Mouse (Mus musculus): ENCODE data around the gene Cyp4a31. TPM values are rescaled to one million over a fixed set of nuclear protein-coding genes. Genes with fewer than 3 reads are reported as not detected.
"Not testable (repeated sequence)": the region's sequence is repeated elsewhere in the genome, so short reads cannot be mapped to it uniquely, and the experiment has no call there.

Cyp4a31 gene
- total RNA-seq (2021), result not detected
- long read RNA-seq, experiment 1, result 0 reads
- long read RNA-seq, experiment 2, result 0 reads

DNA sequence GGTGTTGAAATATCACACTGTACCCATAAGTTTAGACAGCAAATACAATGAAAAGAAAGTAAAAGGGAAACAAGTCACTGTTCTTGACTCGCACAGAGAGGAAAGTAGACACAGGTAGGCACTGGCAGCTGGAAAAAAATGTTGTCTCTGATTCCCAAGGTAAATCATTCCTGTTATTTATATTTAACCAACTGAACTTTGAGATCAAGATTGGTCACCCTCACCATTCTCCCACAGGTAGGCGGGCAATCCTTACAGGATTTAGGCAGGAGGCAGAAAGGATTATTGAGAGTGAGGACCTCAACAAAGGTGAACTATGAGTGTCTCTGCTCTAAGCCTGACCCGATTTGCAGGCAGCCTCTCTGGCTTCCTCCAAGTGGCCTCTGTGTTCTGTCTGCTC lies at the start of gene Cyp4a31:
TSS of gene Cyp4a31 (plus strand) at position 249 of the 400 bp plus-strand sequence.
- DNase-seq, result no peak

DNA sequence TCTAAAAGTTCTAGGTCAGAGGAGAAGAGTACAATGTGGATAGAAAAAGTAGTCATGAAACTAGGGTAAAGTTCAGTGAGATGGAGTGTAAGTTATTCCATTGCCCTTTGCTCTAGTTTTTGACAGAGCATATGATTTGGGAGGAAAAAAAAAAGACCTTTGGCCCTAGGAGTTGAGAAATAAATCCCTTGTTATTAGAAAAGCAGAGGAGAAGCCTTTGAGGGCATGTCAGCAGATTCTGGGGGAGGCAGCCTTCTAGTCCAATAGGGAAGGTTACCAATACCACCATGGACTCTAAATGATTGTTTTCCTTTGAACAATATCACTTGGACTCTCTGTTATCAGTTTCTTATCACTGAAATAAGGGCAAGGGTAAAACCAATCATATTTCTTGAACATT lies 49.5 kb upstream of the Cyp4a31 start:
- DNase-seq, result not testable (repeated sequence)

DNA sequence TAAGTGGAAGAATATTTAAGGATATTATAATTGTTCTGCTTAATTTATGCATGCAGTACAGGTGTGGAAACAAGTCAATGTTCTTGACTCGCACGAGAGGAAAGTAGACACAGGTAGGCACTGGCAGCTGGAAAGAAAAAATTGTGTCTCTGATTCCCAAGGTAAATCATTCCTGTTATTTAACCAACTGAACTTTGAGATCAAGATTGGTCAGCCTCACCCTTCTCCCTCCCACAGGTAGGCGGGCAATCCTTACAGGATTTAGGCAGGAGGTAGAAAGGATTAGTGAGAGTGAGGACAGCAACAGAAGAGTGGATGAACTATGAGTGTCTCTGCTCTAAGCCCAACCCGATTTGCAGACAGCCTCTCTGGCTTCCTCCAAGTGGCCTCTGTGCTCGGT lies 45.4 kb upstream of the Cyp4a31 start, which contains the start of gene Cyp4a10:
TSS of gene Cyp4a10 (plus strand) at position 265 of the 400 bp plus-strand sequence.
- not testable (repeated sequence) for DNase-seq

DNA sequence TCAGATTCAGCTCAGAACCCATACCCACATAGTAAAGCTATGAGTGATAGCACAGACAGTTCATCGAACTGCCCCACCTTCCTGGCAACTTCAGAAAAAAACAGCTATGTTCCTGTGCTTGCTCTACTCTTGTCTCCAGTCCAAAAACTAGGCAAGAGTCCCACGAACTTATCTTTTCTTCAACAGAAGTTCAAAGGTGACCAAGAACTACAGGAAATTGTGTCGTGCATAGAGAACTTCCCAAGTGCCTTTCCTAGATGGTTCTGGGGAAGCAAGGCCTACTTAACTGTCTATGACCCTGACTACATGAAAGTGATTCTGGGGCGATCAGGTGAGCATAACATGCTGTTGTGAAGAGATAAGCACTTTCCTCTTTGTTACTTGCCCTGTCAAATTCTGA lies 44.0 kb upstream of the Cyp4a31 start:
- DNase-seq, result no peak

DNA sequence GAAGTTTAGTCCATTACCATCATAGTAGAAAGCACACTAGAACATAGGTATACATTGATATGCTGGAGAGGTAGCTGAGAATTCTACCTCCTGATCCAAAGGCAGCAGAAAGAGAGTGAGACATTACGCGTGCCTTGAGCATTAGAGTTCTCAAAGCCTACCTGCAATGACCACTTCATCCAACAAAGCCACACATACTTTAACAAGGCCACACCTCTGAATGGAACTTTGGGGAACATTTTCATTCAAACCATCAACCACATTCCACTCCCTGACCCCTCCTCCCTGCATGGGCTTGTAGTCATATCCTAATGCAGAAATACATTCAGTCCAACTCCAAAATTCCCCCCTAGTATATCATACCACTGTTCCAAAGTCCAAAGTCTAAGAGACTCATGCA lies 41.7 kb upstream of the Cyp4a31 start:
- DNase-seq, result no peak

DNA sequence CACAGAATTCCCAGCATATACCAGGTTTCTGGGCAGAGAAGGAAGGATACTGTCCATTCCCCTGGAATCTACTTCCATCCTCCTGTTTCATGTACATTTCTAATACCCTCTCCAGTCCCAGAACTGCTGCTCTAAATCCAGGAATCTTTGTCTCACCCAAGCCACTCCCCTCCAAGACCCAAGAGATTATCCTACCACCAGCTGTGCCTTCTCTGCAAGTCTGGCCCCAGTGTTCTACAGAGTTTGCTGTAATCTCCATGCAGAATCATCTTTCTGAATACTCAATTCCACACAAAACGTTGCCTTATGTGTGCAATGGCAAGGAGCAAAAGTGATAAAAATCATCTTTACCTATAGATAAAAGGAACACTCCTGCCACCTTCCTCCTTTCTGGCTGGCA lies 18.3 kb upstream of the Cyp4a31 start:
- DNase-seq, result no peak

DNA sequence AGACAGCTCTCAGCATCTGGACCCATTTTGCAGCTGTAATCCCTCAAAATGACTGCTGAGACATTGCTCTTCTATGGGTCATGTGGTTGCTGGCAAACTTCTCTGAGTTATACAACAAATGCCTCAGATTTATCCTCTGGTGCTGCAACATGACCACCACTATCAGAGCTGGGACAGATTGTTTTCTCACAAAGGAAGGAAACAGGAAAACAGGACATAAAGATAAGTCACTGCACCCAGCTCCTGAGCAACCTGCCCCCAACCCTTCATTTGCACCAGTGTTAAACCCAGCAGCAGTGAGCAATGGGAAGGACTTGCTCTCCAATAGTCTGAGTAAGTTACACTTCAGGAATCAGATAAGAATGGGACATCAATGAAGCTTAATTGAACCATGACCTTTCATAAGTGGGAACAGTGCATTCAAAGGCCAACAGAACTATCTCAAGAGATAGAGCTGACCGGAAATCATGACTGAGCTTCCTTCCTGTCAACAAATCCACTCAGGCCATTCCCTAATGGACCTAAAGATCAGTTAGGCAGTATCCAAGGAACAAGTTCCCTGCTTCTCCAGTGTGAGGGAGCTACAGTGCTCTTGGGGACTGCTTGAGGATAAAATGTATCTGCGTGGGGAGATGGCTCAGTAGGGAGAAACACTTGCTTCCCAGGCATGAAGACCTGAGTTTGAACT lies 17.2 kb upstream of the Cyp4a31 start:
- no peak for DNase-seq

DNA sequence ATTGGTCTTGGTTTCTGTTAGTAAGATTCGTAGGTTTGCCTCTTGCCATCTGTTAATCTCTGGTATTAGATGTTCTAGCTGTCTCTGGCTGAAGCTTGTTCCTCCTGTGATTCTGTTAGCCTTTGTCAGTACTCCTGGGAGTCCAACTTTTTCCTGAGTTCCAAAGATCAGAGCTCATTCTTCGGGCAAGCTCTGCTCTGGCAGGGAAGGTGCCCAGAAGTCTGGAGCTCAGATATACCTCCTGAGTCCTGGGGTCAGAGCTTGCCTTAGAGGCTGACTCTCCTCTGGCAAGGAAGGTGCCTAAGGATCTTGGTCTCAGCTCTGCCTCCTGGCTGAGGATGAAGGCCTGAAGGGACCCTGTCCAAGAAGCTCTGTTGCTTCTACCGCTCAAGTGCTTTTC lies 10.7 kb upstream of the Cyp4a31 start:
- no peak for DNase-seq

DNA sequence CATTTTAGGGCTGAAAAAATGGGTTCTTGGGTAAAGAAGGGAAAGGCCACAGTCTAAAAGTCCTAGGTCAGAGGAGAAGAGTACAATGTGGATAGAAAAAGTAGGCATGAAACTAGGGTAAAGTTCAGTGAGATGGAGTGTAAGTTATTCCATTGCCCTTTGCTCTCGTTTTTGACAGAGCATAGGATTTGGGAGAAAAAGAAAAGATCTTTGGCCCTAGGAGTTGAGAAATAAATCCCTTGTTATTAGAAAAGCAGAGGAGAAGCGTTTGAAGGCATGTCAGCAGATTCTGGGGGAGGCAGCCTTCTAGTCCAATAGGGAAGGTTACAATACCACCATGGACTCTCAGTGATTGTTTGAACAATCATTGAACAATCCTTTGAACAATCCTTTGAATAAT lies 7.9 kb upstream of the Cyp4a31 start:
- DNase-seq, result no peak

DNA sequence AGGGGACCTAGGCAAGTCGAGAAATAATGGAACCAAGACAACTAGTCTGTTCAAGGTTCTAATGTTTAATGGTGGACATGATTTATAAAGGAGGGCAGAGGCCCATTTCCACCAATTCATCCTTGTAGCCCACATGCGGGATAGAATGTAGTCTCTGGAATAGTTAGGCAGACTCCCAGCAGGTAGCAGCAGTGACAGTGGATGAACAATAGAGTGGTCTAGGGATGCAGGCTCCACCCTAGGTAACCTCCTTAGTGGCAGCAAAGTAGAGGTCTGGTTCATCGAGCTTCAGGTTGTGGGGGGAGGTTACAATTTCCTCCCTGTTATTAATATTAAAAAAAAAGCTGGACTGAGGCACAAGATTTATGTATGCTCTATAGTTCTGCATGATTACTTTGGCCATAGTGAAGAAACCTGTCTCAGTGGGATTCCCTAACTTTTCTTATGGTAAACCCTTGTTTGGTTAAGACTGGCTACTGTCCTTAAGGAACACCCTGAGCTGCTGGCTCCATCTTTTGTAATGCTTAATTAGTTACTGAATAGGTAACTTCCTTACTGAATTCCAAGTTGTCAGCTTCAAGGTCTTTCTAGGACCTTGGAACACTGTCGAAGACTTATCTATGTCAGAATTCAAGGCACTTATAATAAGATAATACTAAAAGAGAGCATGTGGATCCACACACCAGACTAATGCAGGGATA lies 5.4 kb upstream of the Cyp4a31 start:
- DNase-seq, result no peak

DNA sequence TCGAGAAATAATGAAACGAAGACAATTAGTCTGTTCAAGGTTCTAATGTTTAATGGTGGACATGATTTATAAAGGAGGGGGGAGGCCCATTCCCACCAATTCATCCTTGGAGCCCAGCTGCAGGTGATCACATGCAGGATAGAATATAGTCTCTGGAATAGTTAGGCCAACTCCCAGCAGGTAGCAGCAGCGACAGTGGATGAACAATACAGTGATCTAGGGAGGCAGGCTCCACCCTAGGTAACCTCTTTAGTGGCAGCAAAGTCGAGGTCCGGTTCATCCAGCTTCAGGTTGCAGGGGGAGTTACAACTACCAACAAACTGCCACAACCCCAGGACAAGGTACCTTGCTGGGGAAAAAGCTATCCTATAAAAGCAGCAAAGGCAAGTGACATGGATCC lies 2.2 kb upstream of the Cyp4a31 start:
- DNase-seq, result not testable (repeated sequence)

DNA sequence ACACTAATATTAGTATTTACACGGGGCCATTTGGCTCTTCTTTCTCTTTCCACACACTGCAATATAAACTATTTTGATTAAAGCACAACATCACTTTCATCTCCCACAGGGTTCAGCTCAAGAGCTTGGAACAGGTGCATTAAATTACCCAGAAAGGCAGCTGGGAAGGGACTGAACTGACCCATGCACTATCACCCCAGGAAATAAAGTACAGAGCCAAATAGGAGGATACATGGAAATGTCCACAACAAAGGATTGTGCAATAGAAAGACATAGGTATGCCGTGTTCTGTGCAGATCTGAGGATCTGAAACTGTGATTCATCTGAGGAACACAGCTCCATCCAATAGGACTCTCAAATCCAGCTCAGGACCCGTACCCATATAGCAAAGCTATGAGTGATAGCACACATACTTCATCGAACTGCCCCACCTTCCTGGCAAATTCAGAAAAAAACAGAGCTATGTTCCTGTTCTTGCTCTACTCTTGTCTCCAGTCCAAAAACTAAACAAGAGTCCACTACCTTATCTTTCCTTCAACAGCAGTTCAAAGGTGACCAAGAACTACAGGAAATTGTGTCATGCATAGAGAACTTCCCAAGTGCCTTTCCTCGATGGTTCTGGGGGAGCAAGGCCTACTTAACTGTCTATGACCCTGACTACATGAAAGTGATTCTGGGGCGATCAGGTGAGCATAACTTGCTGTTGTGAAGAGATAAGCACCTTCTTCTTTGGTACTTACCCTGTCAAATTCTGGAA lies 1.2 kb downstream of the Cyp4a31 start:
- not testable (repeated sequence) for DNase-seq

DNA sequence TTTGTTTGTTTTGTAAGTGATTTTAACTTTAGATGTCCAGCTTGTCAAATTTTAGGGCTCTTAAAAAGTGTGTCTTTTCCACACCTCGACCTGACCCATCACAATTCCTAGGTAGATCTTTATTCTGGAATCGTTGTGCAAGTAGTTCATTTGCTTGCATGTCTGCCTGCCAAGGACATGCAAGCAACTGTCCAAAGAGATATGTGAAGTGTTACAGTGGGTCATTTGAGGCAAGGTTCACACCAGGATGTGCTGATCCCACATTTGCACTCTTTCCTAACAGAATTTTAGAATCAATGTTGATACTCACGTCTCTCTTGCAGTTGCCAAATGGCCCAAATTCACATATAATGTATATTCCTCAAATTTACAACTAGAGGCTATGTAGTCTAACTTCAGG lies 11.8 kb downstream of the Cyp4a31 start:
- no peak for DNase-seq

DNA sequence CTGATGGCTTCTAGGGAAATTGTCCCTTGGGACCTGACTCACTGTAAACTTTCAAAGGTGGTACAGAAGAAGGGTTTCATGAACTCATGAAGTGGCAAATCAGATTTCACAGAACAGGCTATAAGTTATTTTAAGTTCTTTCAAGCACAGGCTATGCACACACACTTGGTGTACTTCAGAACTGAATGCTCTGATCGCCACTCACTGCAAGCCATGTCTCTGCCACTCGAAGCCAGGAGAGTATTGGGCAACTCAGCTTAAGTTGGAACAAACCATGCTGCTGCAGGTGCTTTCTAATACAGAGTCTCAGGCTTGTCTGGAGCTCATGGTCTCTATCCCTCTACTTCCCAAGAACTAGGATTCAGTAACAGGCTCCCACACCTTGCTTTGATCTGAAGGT lies 12.3 kb downstream of the Cyp4a31 start:
- peak in 1 of 2 experiments; percentile 10 for DNase-seq

DNA sequence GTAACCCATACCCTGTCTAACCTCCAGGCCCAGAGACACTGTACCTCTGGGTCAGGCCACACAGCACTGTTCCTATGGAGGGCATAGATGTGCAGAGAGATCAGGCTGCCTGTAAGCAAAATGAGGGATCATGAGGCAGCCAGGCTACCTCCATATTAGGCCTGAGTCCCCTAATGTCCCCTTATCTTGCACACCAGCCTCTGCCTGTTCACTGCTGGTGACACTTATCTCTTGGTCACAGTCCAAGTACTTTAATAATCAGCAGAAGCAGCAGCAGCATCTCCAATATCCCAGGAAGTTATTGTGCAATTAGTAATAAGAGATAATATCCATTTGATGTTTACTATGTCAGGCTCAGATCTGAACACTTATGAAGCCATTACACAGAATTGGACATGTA lies 19.6 kb downstream of the Cyp4a31 start:
- DNase-seq, result no peak

DNA sequence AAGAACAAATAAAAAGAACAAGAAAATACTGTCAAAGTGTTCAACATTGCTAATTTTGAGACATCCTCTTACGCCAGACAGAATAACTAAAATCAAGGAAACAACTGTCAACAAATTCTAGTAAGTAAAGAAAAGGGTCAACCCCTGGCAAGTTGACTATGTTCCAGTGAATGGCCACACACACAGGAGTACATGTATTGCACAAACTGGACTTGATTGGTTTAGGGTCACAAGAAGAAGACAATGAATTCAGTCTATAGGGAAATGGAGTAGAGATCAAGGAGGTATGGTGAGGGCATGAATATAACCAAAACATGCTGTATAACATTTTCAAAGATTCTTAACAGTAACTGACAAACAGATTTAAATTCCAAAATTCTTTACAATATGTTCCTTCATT lies 32.9 kb downstream of the Cyp4a31 start:
- DNase-seq, result no peak

DNA sequence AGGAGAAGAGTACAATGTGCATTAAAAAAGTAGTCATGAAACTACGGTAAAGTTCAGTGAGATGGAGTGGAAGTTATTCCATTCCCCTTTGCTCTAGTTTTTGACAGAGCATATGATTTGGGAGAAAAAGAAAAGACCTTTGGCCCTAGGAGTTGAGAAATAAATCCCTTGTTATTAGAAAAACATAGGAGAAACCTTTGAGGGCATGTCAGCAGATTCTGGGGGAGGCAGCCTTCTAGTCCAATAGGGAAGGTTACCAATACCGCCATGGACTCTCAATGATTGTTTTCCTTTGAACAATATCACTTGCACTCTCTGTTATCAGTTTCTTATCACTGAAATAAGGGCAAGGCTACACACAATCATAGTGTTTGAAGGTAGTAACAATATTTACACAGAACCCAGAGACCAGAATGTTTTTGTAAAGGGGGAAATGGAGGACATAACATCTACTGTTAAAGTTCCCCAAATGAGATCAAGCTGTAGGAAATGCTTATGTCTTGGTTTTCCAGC lies 33.4 kb downstream of the Cyp4a31 start:
- DNase-seq, result no peak

DNA sequence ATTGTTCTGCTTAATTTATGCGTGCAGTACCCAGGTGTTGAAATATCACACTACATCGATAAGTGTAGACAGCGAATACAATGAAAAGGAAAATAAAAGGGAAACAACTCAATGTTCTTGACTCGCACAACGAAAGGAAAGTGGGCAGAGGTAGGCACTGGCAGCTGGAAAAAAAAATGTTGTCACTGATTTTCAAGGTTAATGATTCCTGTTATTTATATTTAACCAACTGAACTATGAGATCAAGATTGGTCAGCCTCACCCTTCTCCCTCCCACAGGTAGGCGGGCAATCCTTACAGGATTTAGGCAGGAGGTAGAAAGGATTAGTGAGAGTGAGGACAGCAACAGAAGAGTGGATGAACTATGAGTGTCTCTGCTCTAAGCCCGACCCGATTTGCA lies 37.2 kb downstream of the Cyp4a31 start, which contains the start of gene Cyp4a32:
TSS of gene Cyp4a32 (plus strand) at position 359 of the 400 bp plus-strand sequence.
- not testable (repeated sequence) for DNase-seq

DNA sequence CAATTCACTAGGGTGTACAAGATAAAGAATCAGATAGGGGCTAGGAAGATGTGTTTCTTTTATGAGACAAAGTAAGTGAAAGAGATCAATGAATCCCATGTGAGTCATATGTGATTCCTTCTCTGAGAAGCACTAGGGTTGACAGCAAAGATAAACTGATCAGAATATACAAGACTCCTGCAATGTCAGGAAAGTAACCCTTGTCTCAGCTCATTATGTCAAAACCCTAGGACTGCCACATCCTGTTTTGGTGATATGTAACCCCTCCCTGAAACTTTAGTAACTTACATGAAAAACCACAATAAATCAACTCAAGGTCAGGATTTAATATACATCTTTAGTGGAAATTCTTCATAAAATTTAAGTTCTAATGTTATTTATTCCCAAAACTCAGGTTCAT lies 50.6 kb downstream of the Cyp4a31 start:
- DNase-seq, result no peak

DNA sequence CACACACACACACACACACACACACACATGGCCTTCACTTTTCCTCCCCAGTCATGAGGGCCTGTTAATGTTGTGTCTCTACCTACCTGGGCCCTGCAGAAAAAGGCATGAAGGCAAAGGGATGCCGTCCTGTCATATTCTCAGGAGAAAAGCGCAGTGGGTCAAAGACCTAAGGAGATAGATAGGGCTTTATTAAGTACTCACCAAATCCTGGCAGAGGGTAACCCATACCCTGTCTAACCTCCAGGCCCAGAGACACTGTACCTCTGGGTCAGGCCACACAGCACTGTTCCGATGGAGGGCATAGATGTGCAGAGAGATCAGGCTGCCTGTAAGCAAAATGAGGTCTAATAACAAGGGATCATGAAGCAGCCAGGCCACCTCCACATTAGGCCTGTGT lies 62.1 kb downstream of the Cyp4a31 start:
- DNase-seq, result not testable (repeated sequence)

Measured in adrenal gland, postnatal 36 days (tissue).